Mouse (Mus musculus) testis, adult 2 months (tissue): ENCODE results near the gene Dusp14.

Experiments
- CTCF ChIP-seq: fragments of 200-500 bp; IDR thresholded peaks from 2 replicates; pipeline ENCODE4 v1.5.1; 2012; ENCODE audit warnings: low read depth, mild to moderate bottlenecking, inconsistent platforms, low read length, moderate library complexity; ENCODE audit not compliant: control insufficient read depth, insufficient read depth, insufficient replicate concordance
- POLR2A ChIP-seq: fragments of 200-500 bp; IDR thresholded peaks from 2 replicates; pipeline ENCODE4 v1.6.1; 2012; ENCODE audit warnings: low read depth, mild to moderate bottlenecking, inconsistent platforms, low read length, moderate library complexity; ENCODE audit not compliant: control insufficient read depth

GRCm38 (mm10) chr11:84044988-84045387, 24.1 kb downstream of the Dusp14 start:
- TF ChIP-seq CTCF (no peak), POLR2A (no peak)
